Mouse (Mus musculus): ENCODE data around the gene Ak5.
"Not testable (repeated sequence)": the region's sequence is repeated elsewhere in the genome, so short reads cannot be mapped to it uniquely, and the experiment has no call there.

Gene Ak5

DNA sequence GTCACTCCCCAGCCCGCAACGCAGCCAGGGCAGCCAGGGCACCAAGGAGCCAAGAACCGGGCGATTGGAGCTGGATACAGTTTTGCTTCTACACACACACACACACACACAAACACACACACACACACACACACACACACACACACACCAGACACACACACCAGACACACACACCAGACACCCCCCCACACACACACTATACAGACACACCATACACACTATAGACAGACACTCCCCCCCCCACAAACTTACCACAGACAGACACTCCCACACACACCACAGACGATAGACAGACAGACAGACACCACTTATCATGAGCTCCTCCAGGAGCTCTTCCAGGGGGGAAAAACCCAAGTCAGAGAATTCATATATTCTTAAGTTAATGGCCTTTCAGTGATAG, at the start of gene Ak5:
TSS of gene Ak5 (minus strand) at position 122 of the 400 bp plus-strand sequence.
- DNase-seq (ENCODE audit: low spot score in 2 of 2) = no peak

DNA sequence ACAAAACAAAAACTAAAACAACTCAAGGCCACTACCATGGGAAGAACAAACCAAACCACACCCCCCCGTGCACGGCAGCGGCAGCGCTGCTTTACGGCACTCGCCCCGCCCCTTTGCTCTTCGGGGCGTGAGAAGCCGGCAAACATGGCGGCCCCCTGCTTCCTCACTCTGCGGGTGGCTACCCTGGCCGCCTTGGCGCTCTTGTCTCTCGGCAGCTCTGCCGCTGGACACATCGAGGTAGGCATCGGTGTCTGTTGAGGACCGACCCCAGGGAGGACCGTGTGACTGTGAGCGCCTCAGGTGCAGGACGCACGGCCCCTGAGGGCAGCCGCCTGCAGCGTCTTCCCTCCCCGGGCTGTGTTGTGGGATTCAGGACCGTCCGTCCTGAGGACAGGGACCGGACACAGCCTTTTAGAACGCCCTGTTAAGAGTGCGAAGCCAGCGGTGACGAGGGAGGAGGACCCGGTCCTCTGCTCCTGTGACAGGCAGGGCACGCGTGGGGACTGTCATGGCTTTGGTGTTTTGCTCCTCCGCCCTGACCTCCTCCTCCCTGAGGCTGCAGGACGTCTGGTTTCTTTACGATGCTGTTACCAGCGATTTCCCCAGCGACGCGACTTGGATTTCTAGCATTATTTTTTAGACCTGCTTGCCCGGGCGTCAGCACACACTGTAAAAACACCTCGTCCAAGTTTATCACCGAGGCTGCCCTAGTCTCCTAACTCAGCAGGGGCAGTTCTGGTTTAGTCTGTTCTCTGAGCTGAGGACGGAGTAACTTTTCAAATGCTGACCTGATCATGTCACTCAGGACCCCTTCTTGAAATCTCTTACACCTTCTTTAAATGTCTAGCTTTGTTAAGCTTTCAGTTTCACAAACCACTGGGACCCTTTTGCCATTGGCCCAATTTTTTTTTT, 46.1 kb upstream of the Ak5 start, which contains the start of gene Pigk:
TSS of gene Pigk (plus strand) at position 110 of the 912 bp plus-strand sequence.
- peak; percentile 87 to 88 for DNase-seq (ENCODE audit: low spot score in 2 of 2)

DNA sequence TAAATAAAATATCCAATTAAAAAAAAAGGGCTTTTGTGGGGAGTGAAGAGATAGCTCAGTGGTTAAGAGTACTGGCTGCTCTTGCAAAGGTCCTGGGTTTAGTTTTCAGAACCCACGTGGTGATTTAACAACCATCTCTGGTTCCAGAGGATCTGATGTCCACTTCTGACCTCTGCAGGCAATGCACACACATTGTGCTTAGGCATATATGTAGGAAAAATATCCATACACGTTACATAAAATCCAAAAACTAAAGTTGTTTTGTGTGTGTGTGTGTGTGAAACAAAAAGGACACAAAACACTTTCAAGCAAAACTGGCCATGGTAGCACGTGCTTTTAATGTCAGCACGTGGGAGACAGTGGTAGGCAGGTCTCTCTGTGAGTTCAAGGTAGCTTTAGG, 44.8 kb upstream of the Ak5 start:
- no peak for DNase-seq (ENCODE audit: low spot score in 2 of 2)

- DNase-seq (ENCODE audit: low spot score in 2 of 2) = no peak
Measured at GRCm38 (mm10) chr3:152709936-152710335, 41.8 kb upstream of the Ak5 start.

- DNase-seq (ENCODE audit: low spot score in 2 of 2) = no peak
Measured at GRCm38 (mm10) chr3:152707321-152707823, 39.2 kb upstream of the Ak5 start.

GRCm38 (mm10) chr3:152706901-152707300, 38.7 kb upstream of the Ak5 start:
- DNase-seq (ENCODE audit: low spot score in 2 of 2) = no peak

DNA sequence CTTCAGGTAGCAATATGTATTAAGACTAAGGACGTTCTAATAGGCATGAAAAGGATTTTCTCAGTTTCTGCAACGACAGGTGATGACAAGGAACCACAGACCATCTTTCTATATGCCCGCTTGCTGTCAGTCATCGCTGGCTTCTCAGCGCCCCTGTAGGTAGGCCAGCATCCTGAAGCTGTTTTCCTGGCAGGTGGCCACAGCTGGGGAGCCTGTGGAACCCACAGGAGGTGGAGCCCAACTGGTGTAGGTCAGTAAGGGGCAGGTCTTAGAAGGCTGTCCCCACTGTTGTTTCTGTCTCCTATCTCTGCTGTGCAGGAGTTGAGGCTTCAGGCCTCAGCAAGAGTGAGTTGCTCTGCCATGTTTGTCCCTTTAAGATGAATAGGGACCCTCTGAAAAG, 37.7 kb upstream of the Ak5 start:
- no peak for DNase-seq (ENCODE audit: low spot score in 2 of 2)

- no peak for DNase-seq (ENCODE audit: low spot score in 2 of 2)
Measured at GRCm38 (mm10) chr3:152702274-152702843, 34.2 kb upstream of the Ak5 start.

GRCm38 (mm10) chr3:152701536-152701935, 33.4 kb upstream of the Ak5 start:
- DNase-seq (ENCODE audit: low spot score in 2 of 2) = not testable (repeated sequence)

GRCm38 (mm10) chr3:152699261-152699660, 31.1 kb upstream of the Ak5 start:
- no peak for DNase-seq (ENCODE audit: low spot score in 2 of 2)

DNA sequence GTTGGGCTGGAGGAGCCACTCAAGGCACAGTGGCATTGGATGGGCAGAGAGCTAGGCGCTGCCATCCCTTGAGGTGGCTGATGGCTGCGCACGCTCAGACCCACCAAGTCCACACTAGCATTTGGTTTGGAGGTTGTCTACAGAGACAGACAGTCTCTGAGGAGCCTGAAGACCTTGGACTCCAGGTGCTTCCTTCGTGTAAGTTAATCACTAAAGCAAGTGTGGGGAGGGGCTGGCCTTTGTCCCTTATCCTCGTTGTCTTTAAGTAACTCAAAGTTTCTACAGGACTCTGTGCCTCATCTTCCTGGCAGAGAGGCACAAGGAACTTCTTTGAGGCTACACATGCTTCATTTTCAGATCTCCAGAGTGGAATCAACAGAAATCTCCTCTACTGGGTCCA, 29.9 kb upstream of the Ak5 start:
- DNase-seq (ENCODE audit: low spot score in 2 of 2) = no peak

GRCm38 (mm10) chr3:152694950-152695349, 26.8 kb upstream of the Ak5 start:
- no peak for DNase-seq (ENCODE audit: low spot score in 2 of 2)

- DNase-seq (ENCODE audit: low spot score in 2 of 2) = no peak
Measured at GRCm38 (mm10) chr3:152689105-152689504, 20.9 kb upstream of the Ak5 start.

GRCm38 (mm10) chr3:152688532-152688931, 20.4 kb upstream of the Ak5 start:
- no peak for DNase-seq (ENCODE audit: low spot score in 2 of 2)

GRCm38 (mm10) chr3:152674663-152675062, 6.5 kb upstream of the Ak5 start:
- DNase-seq (ENCODE audit: low spot score in 2 of 2) = no peak

- no peak for DNase-seq (ENCODE audit: low spot score in 2 of 2)
Measured at GRCm38 (mm10) chr3:152669783-152670182, 1.6 kb upstream of the Ak5 start.

GRCm38 (mm10) chr3:152668793-152669192, 633 bp upstream of the Ak5 start:
- peak; percentile 25 to 34 for DNase-seq (ENCODE audit: low spot score in 2 of 2)

GRCm38 (mm10) chr3:152667356-152668211, 576 bp downstream of the Ak5 start:
- DNase-seq (ENCODE audit: low spot score in 2 of 2) = peak; percentile 50 to 69

- DNase-seq (ENCODE audit: low spot score in 2 of 2) = peak; percentile 65 to 68
Measured at GRCm38 (mm10) chr3:152666991-152667355, 1.2 kb downstream of the Ak5 start.

DNA sequence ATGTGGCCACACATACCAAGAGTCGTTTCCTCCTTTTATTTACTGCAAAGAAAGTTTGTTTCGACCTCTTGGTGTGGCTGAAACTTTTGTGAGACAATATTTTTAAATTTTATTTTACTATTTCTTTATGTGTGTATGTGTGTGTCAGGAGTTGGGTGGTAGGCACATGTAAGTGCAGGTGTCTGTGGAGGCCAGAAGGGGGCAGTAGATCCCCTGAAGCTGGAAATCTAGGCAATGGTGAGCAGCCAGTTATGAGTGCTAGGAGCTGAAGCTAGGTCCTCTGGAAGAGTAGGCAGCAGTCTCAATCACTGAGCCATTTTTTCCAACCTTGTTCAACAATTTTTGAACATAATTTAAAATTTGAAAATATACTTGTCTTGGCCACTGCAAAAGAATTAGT, 9.6 kb downstream of the Ak5 start:
- no peak for DNase-seq (ENCODE audit: low spot score in 2 of 2)

- no peak for DNase-seq (ENCODE audit: low spot score in 2 of 2)
Measured at GRCm38 (mm10) chr3:152651991-152652390, 16.2 kb downstream of the Ak5 start.

GRCm38 (mm10) chr3:152644610-152645009, 23.6 kb downstream of the Ak5 start:
- no peak for DNase-seq (ENCODE audit: low spot score in 2 of 2)

Measured in right cerebral cortex, adult 2 months (tissue).